Mouse (Mus musculus) midbrain, embryonic 16.5 days (tissue): Measurements from ENCODE around the gene Sema4b. TPM values are rescaled to one million over a fixed set of nuclear protein-coding genes. Genes with fewer than 3 reads are reported as not detected.

Experiments used
- ATAC-seq: fragments of 200-750 bp; cut with Nextera tagmentation; 2 replicates; pipeline ENCODE4 v1.8.0; 2017; ENCODE audit warnings: moderate TSS enrichment
- H3K27ac ChIP-seq: fragments of 300-500 bp; sonication (generic); 2 replicates; pipeline ENCODE4 v1.5.1; 2014; ENCODE audit warnings: mild to moderate bottlenecking, low read length, mixed read lengths
- H3K27me3 ChIP-seq: fragments of 300-500 bp; sonication (generic); 2 replicates; pipeline ENCODE4 v1.6.1; 2014; ENCODE audit warnings: low read depth, low read length, mixed read lengths; ENCODE audit not compliant: control insufficient read depth, insufficient read depth
- H3K36me3 ChIP-seq: fragments of 300-500 bp; sonication (generic); 2 replicates; pipeline ENCODE4 v1.6.1; 2014; ENCODE audit warnings: mild to moderate bottlenecking, low read length, moderate library complexity, mixed read lengths; ENCODE audit not compliant: control insufficient read depth, insufficient read depth
- H3K4me1 ChIP-seq: fragments of 300-500 bp; sonication (generic); 2 replicates; pipeline ENCODE4 v1.6.1; 2014; ENCODE audit warnings: mild to moderate bottlenecking, low read length, mixed read lengths; ENCODE audit not compliant: control insufficient read depth, insufficient read depth
- H3K4me2 ChIP-seq: fragments of 300-500 bp; sonication (generic); 2 replicates; pipeline ENCODE4 v1.6.1; 2014; ENCODE audit warnings: mild to moderate bottlenecking, low read length, mixed read lengths
- H3K4me3 ChIP-seq: fragments of 300-500 bp; sonication (generic); 2 replicates; pipeline ENCODE4 v1.5.1; 2014; ENCODE audit warnings: low read depth, mild to moderate bottlenecking, low read length, moderate library complexity, mixed read lengths
- H3K9ac ChIP-seq: fragments of 300-500 bp; sonication (generic); 2 replicates; pipeline ENCODE4 v1.6.1; 2014; ENCODE audit warnings: low read depth, low read length, mixed read lengths
- H3K9me3 ChIP-seq: fragments of 300-500 bp; sonication (generic); replicated peaks from 2 replicates; pipeline ENCODE4 v1.6.1; 2014; ENCODE audit warnings: mild to moderate bottlenecking, low read length, mixed read lengths; ENCODE audit not compliant: control insufficient read depth, poor library complexity, severe bottlenecking
- WGBS: fragments of 180-500 bp; shearing (Covaris S2); extraction: QIAGEN DNeasy Blood & Tissue Kit; methylation state at CpG from one replicate; pipeline ENCODE4 v1.1.7; 2014; 5-methylcytosine and 5-hydroxymethylcytosine counted together
- polyA plus RNA-seq: library from polyadenylated mRNA; unstranded; fragments of >200 nt; fragmentation: Nextera tagmentation; extraction: Ambion mirVana; gene quantifications from 2 replicates; pipeline ENCODE4 v1.2.1, GENCODE M21; 2015

The Sema4b gene
- polyA plus RNA-seq, 1 experiment from 2014 or later = 25.3 TPM

DNA sequence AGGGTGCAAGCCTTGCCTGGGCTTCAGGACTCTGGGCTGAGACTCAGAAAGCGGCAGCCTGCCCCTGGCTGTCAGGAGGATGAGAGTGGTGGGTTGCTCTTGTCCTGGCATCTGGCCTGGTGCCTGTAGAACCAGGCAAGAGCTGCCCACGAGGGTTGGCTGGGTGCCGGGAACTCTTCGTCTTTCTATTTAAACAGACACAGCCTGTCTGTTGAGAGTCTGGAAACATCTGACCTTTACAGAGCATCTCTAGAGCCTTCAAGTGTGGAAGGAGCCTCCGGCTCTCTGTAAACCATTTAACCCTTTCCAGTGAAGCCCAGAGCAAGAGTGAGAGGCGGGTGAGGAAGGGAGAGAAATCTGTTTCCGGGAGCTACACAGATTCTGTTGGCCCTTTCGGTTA is 15.3 kb upstream of the Sema4b start:
- no peaks in the 10 kb centered on the region for H3K36me3 ChIP-seq
- H3K4me2 ChIP-seq = no peak overlapping the region
- H3K4me1 ChIP-seq = 0 out of 2 replicates have a peak, but pooled peaks cover 5% of the 10 kb centered on the region
- H3K4me3 ChIP-seq = no peak overlapping the region
- peak overlapping the region; percentile 61; the same call in 1 of the 2 replicates for H3K27ac ChIP-seq
- peak; percentile 45 for ATAC-seq
- no peak overlapping the region; the same call in 1 of the 2 replicates for H3K9ac ChIP-seq
- no peaks in the 10 kb centered on the region for H3K9me3 ChIP-seq
- 38% methylated on average over 8 of the region's 8 CpGs for WGBS
- H3K27me3 ChIP-seq = no peaks in the 10 kb centered on the region

GRCm38 (mm10) chr7:80172069-80172956 is 14.3 kb upstream of the Sema4b start:
- H3K4me2 ChIP-seq = no peak overlapping the region
- H3K9me3 ChIP-seq = no peaks in the 10 kb centered on the region
- H3K27ac ChIP-seq = no peak overlapping the region
- H3K4me3 ChIP-seq = no peak overlapping the region
- ATAC-seq = no peak
- H3K27me3 ChIP-seq = no peaks in the 10 kb centered on the region
- 0 out of 2 replicates have a peak, but pooled peaks cover 5% of the 10 kb centered on the region for H3K4me1 ChIP-seq
- 88% methylated on average over 8 of the region's 8 CpGs for WGBS
- H3K36me3 ChIP-seq = no peaks in the 10 kb centered on the region
- no peak overlapping the region for H3K9ac ChIP-seq

DNA sequence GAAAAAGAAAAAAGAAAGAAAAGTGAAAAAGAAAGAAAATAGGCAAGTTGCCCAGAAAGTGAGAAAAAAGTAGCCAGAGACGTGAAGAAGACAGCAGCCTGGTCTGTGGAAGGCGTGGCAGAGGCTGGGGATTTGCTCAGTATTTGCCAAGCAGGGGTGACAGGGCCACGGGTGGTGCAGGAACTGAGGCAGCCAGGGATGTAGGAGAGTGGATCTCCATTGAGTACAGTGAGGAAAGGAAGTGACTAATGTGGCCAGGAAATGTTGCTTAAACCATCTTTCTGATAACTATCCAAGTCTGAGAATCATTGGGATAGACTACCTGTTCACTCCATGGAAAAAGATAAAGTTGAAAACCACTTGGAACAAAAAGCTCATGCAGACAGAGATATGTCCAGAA is 10.5 kb upstream of the Sema4b start:
- H3K4me2 ChIP-seq = no peak overlapping the region
- 0 out of 2 replicates have a peak, but pooled peaks cover 5% of the 10 kb centered on the region for H3K4me1 ChIP-seq
- H3K9ac ChIP-seq = no peak overlapping the region
- H3K27me3 ChIP-seq = no peaks in the 10 kb centered on the region
- no peak overlapping the region for H3K4me3 ChIP-seq
- 66% methylated on average over 3 of the region's 3 CpGs for WGBS
- H3K27ac ChIP-seq = no peak overlapping the region
- no peaks in the 10 kb centered on the region for H3K9me3 ChIP-seq
- ATAC-seq = no peak
- H3K36me3 ChIP-seq = no peaks in the 10 kb centered on the region

- H3K27me3 ChIP-seq = no peaks in the 10 kb centered on the region
- no peak for ATAC-seq
- H3K4me1 ChIP-seq = no peaks in the 10 kb centered on the region
- H3K36me3 ChIP-seq = no peaks in the 10 kb centered on the region
- H3K9me3 ChIP-seq = no peaks in the 10 kb centered on the region
- no peak overlapping the region for H3K9ac ChIP-seq
- no peak overlapping the region for H3K27ac ChIP-seq
- WGBS = 92% methylated on average over 3 of the region's 3 CpGs
- H3K4me3 ChIP-seq = no peak overlapping the region
- H3K4me2 ChIP-seq = no peak overlapping the region
Observed at GRCm38 (mm10) chr7:80177438-80177837, 9.2 kb upstream of the Sema4b start.

DNA sequence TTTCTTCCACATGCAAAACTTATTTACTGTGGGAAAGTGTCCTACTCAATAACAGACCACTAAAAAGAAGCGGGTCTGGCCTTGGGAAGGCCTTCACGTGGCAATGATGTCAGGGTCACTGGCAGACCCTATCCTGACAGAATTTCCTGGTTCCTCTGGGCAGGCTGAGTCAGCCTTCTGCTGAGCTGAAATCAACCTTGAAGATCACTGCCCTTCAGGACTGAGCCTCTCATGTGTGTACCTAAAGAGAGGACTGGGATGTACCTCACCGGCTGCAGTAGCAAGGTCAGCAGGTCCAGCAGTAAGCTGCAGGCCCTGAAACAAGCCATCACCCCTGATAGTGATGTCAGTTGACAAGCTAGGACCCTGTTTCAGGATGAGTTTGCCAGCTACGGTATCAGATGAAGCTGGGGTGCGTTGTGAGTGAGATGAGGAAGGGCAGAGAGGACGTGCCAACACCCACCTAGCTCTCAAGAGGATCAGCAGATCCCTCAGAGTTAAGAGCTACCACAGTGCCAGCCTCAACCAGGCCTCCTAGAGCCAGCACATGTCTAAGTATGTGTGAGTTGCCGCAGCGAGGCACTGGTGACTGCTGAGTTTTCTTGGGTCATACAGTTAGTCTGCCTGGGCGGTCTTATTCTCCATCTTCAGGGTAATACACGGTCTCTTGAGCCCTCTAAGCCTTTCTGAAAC is 8.5 kb upstream of the Sema4b start:
- Histone ChIP-seq H3K9ac (no peak overlapping the region), H3K27ac (no peak overlapping the region), H3K36me3 (no peaks in the 10 kb centered on the region), H3K9me3 (no peaks in the 10 kb centered on the region), H3K4me2 (no peak overlapping the region), H3K4me1 (no peaks in the 10 kb centered on the region), H3K27me3 (no peaks in the 10 kb centered on the region), H3K4me3 (no peak overlapping the region)
- no peak for ATAC-seq
- 91% methylated on average over 10 of the region's 10 CpGs for WGBS

DNA sequence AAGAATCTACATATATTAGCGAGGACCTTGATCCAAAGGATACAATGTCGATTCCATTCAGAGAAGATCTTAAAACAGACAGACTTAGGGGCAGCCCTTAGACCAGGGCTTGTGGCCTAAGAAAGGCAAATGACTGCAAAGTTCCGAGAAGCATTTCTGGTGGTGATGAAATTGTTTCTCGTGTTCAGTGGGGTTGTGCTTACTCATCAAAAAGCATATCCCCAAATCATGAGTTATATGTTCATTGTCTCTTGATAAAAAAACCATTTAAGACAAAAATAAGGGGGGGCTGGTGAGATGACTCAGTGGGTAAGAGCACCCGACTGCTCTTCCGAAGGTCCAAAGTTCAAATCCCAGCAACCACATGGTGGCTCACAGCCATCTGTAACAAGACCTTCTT is 7.3 kb upstream of the Sema4b start:
- Histone ChIP-seq H3K9ac (no peak overlapping the region), H3K4me2 (no peak overlapping the region), H3K4me3 (no peak overlapping the region), H3K27me3 (no peaks in the 10 kb centered on the region), H3K36me3 (no peaks in the 10 kb centered on the region), H3K27ac (no peak overlapping the region), H3K9me3 (no peaks in the 10 kb centered on the region), H3K4me1 (no peaks in the 10 kb centered on the region)
- no peak for ATAC-seq
- 96% methylated on average over 6 of the region's 6 CpGs for WGBS

GRCm38 (mm10) chr7:80179790-80180189 is 6.9 kb upstream of the Sema4b start:
- Histone ChIP-seq H3K9me3 (no peaks in the 10 kb centered on the region), H3K4me3 (no peak overlapping the region), H3K27ac (no peak overlapping the region), H3K9ac (no peak overlapping the region), H3K4me2 (no peak overlapping the region), H3K36me3 (no peaks in the 10 kb centered on the region), H3K4me1 (no peaks in the 10 kb centered on the region), H3K27me3 (no peaks in the 10 kb centered on the region)
- WGBS = 85% methylated on average over 6 of the region's 6 CpGs
- ATAC-seq = no peak

GRCm38 (mm10) chr7:80180202-80180601 is 6.4 kb upstream of the Sema4b start:
- Histone ChIP-seq H3K4me1 (no peaks in the 10 kb centered on the region), H3K4me2 (no peak overlapping the region), H3K36me3 (no peaks in the 10 kb centered on the region), H3K9ac (no peak overlapping the region), H3K27me3 (no peaks in the 10 kb centered on the region), H3K9me3 (no peaks in the 10 kb centered on the region), H3K4me3 (no peak overlapping the region), H3K27ac (no peak overlapping the region)
- 79% methylated on average over 3 of the region's 3 CpGs for WGBS
- no peak for ATAC-seq

DNA sequence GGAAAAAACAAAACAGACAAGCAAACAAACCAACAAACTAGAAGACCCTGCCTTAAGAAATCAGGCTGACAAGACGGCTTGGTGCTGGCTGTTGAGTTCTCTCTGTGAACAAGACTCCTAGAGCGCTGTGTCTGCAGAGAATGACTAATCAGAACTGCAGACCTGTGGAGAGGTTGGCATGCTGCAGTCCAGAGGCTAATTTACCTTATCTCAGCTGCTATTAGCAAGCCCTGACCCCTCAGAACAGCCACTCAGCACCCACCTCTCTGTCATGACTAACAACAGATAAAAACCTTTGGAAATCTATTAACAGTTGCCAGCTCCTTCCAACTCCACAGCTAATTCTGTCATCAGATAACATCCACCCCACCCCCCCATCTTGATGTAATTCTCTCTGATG is 5.6 kb upstream of the Sema4b start:
- Histone ChIP-seq H3K27me3 (no peaks in the 10 kb centered on the region), H3K27ac (no peak overlapping the region), H3K9ac (no peak overlapping the region), H3K9me3 (no peaks in the 10 kb centered on the region), H3K4me1 (no peaks in the 10 kb centered on the region; the same call in 1 of the 2 replicates), H3K4me3 (no peak overlapping the region), H3K36me3 (no peaks in the 10 kb centered on the region), H3K4me2 (no peak overlapping the region)
- ATAC-seq = no peak
- WGBS = 75% methylated on average over 2 of the region's 2 CpGs
